Mouse (Mus musculus): ENCODE measurements around the gene Rnf121. TPM values are rescaled to one million over a fixed set of nuclear protein-coding genes. Genes with fewer than 3 reads are reported as not detected.
A peak's percentile ranks its signal among the peaks of the same experiment; 100 is the strongest.

Rnf121 gene
- polyA plus RNA-seq, 1 experiment from 2014 or later, result 28.3 TPM

- Histone ChIP-seq H3K36me3 (peaks cover 53% of the 10 kb centered on the region), H3K4me1 (0 out of 2 replicates have a peak, but pooled peaks cover 7% of the 10 kb centered on the region)
- WGBS, result 71% methylated on average over 1 of the region's 1 CpGs
These were observed 82.5 kb downstream of the Rnf121 start for GRCm38 (mm10) chr7:101982735-101983134.

GRCm38 (mm10) chr7:101974505-101974904, 90.8 kb downstream of the Rnf121 start:
- no peaks in the 10 kb centered on the region for H3K27me3 ChIP-seq

More at GRCm38 (mm10) chr7:101982735-101983134, 82.5 kb downstream of the Rnf121 start:
- no peak overlapping the region for H3K4me3 ChIP-seq (replicated peaks)
- no peak overlapping the region for H3K27ac ChIP-seq
- no peak overlapping the region for H3K9ac ChIP-seq
- H3K9me3 ChIP-seq (replicated peaks), result no peaks in the 10 kb centered on the region
- no peaks in the 10 kb centered on the region for H3K27me3 ChIP-seq
- H3K4me2 ChIP-seq, result no peak overlapping the region
- ATAC-seq (replicated peaks; ENCODE audit: low FRiP score), result no peak

DNA sequence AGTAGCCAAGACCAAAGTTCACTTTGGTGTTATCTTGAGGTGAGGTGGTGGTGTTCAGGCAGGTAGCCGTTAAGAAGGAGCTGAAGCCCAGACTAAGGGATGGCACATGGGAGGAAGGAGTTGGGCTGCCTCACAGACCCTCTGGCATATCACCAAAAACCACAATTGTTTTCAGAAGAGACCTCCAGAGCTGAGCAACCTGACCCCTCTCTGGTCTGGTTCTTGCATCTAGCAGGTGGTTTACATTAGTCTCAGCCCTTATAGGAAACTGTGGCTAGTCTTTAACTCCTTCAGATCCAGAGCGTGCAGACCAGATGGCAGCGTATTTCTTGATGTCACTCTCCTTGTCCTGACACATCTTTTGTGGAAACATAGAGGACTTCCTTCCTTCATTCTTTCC, 91.5 kb downstream of the Rnf121 start:
- no peak for ATAC-seq (replicated peaks; ENCODE audit: low FRiP score)
- Histone ChIP-seq H3K27me3 (no peaks in the 10 kb centered on the region), H3K36me3 (peaks cover 15% of the 10 kb centered on the region), H3K9ac (no peak overlapping the region), H3K9me3 (replicated peaks) (no peaks in the 10 kb centered on the region), H3K4me3 (replicated peaks) (no peak overlapping the region), H3K4me2 (no peak overlapping the region), H3K27ac (no peak overlapping the region), H3K4me1 (peaks cover 45% of the 10 kb centered on the region)
- 52% methylated on average over 3 of the region's 3 CpGs for WGBS

More at GRCm38 (mm10) chr7:101974505-101974904, 90.8 kb downstream of the Rnf121 start:
- Histone ChIP-seq H3K4me3 (replicated peaks) (no peak overlapping the region), H3K4me1 (peaks cover 39% of the 10 kb centered on the region), H3K9ac (no peak overlapping the region), H3K4me2 (no peak overlapping the region), H3K36me3 (peaks cover 18% of the 10 kb centered on the region), H3K9me3 (replicated peaks) (no peaks in the 10 kb centered on the region), H3K27ac (no peak overlapping the region)
- ATAC-seq (replicated peaks; ENCODE audit: low FRiP score), result no peak
- 29% methylated on average over 2 of the region's 2 CpGs for WGBS

GRCm38 (mm10) chr7:101971721-101972120, 93.5 kb downstream of the Rnf121 start:
- Histone ChIP-seq H3K9ac (peak overlapping the region; percentile 56), H3K9me3 (replicated peaks) (no peaks in the 10 kb centered on the region), H3K4me2 (peak overlapping the region; percentile 84), H3K27me3 (no peaks in the 10 kb centered on the region), H3K4me3 (replicated peaks) (peak overlapping the region; percentile 54), H3K4me1 (peaks cover 54% of the 10 kb centered on the region), H3K27ac (peak overlapping the region; percentile 96), H3K36me3 (peaks cover 6% of the 10 kb centered on the region)
- 45% methylated on average over 2 of the region's 2 CpGs for WGBS
- no peak for ATAC-seq (replicated peaks; ENCODE audit: low FRiP score)

DNA sequence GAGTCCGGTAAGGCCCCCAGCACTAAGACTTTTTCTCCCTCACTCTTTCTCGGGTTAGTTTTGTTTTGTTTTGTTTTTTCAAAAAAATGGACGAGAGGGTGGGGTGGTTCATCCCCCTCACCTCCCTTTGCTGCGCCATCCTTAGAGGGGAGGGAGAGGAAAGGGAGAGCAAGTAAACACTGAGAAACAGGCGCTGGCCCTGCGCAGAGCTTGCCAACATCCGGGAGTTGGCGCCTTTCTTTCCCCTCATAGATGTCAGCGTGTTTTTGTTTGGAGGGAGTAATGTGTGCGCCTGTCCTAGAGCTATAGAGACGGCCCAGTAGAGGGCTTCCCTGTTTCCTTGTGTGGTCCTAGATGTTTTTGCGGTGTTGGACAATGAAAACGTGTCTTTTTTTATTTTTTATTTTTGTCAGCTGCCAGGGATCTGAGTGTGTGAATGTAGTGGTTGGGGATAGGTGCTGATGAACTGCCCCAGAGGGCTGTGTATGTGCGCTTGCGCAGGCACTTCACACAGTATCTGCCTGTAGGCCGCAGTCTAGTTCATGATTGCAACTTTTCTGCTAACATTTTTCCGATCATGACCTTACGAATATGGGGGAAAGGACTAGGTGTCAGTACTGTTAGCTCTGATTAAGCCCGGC, 94.3 kb downstream of the Rnf121 start:
- Histone ChIP-seq H3K9me3 (replicated peaks) (no peaks in the 10 kb centered on the region), H3K4me3 (replicated peaks) (peak overlapping the region; percentile 54), H3K27ac (peak overlapping the region; percentile 96), H3K9ac (peak overlapping the region; percentile 56), H3K4me1 (peaks cover 54% of the 10 kb centered on the region), H3K4me2 (peak overlapping the region; percentile 84), H3K36me3 (peaks cover under 1% of the 10 kb centered on the region; the same call in 1 of the 2 replicates), H3K27me3 (no peaks in the 10 kb centered on the region)
- WGBS, result 5% methylated on average over 19 of the region's 19 CpGs
- ATAC-seq (replicated peaks; ENCODE audit: low FRiP score), result peak; percentile 65

DNA sequence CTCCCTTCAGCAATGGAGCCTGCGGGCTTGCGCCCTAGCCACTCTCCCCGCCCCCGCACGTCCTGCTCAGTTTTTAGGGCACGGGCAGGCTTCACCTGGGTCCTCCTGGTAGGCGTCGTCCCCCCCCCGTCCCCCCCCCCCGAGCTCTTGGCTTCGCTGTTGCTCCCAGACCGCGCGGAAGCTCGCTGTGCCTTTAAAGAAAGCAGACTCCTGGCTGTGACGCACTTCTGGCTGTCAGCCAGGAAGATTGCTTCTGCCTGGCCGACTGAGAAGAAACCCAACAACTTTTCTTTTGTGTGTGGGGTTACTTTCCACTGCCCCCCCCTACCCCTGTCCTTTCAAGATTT, 94.9 kb downstream of the Rnf121 start:
- Histone ChIP-seq H3K4me1 (peaks cover 57% of the 10 kb centered on the region), H3K4me2 (peak overlapping the region; percentile 84)
- ATAC-seq (replicated peaks; ENCODE audit: low FRiP score), result peak; percentile 79

GRCm38 (mm10) chr7:101969694-101970428, 95.4 kb downstream of the Rnf121 start:
- H3K4me3 ChIP-seq (replicated peaks), result peak overlapping the region; percentile 54
- peak overlapping the region; percentile 96 for H3K27ac ChIP-seq
- H3K9ac ChIP-seq, result peak overlapping the region; percentile 56
- peaks cover 60% of the 10 kb centered on the region for H3K4me1 ChIP-seq
- H3K4me2 ChIP-seq, result peak overlapping the region; percentile 84
- H3K27me3 ChIP-seq, result no peaks in the 10 kb centered on the region
- H3K36me3 ChIP-seq, result no peaks in the 10 kb centered on the region
- H3K9me3 ChIP-seq (replicated peaks), result no peaks in the 10 kb centered on the region
- ATAC-seq (replicated peaks; ENCODE audit: low FRiP score), result peak; percentile 96
- under 1% methylated on average over 51 of the region's 53 CpGs for WGBS

More for the DNA sequence above, 94.9 kb downstream of the Rnf121 start:
- no peaks in the 10 kb centered on the region for H3K9me3 ChIP-seq (replicated peaks)
- H3K36me3 ChIP-seq, result no peaks in the 10 kb centered on the region
- H3K4me3 ChIP-seq (replicated peaks), result peak overlapping the region; percentile 54
- peak overlapping the region; percentile 56 for H3K9ac ChIP-seq
- under 1% methylated on average over 17 of the region's 17 CpGs for WGBS
- H3K27me3 ChIP-seq, result no peaks in the 10 kb centered on the region
- H3K27ac ChIP-seq, result peak overlapping the region; percentile 96

Other genes starting within 250 kb of the Rnf121 start
- 0.72 and 1.9 TPM in 2 replicates for gene Phox2a, start 247.2 kb downstream of the Rnf121 start, polyA plus RNA-seq (2015; fragmentation: Nextera tagmentation; extraction: Ambion mirVana)
- 49.9 and 52.1 TPM in 2 replicates for gene Inppl1, start 227.2 kb downstream of the Rnf121 start, polyA plus RNA-seq (2015; fragmentation: Nextera tagmentation; extraction: Ambion mirVana)
- gene Folr2, start 208.3 kb downstream of the Rnf121 start, polyA plus RNA-seq (2015; fragmentation: Nextera tagmentation; extraction: Ambion mirVana), result 1.8 and 2.3 TPM in 2 replicates
- gene Anapc15, start 201.8 kb downstream of the Rnf121 start, polyA plus RNA-seq (2015; fragmentation: Nextera tagmentation; extraction: Ambion mirVana), result 75.1 and 78.9 TPM in 2 replicates
- gene Folr1, start 194.7 kb downstream of the Rnf121 start, polyA plus RNA-seq (2015; fragmentation: Nextera tagmentation; extraction: Ambion mirVana), result 51.0 and 63.0 TPM in 2 replicates
- gene Lamtor1, start 159.6 kb downstream of the Rnf121 start, polyA plus RNA-seq (2015; fragmentation: Nextera tagmentation; extraction: Ambion mirVana), result 151 and 158 TPM in 2 replicates
- 0.24 and 0.53 TPM in 2 replicates for gene Tomt, start 159.1 kb downstream of the Rnf121 start, polyA plus RNA-seq (2015; fragmentation: Nextera tagmentation; extraction: Ambion mirVana)
- gene Lrrc51, start 131.6 kb downstream of the Rnf121 start, polyA plus RNA-seq (2015; fragmentation: Nextera tagmentation; extraction: Ambion mirVana), result 9.2 and 9.9 TPM in 2 replicates
- gene Numa1, start 131.4 kb downstream of the Rnf121 start, polyA plus RNA-seq (2015; fragmentation: Nextera tagmentation; extraction: Ambion mirVana), result 70.1 and 73.5 TPM in 2 replicates
- 2.5 and 3.0 TPM in 2 replicates for gene Il18bp, start 46.8 kb downstream of the Rnf121 start, polyA plus RNA-seq (2015; fragmentation: Nextera tagmentation; extraction: Ambion mirVana)
- gene Xndc1, start within 50 bp of the Rnf121 start, polyA plus RNA-seq (2015; fragmentation: Nextera tagmentation; extraction: Ambion mirVana), result 33.9 and 39.0 TPM in 2 replicates
- gene Xntrpc, start 244 bp upstream of the Rnf121 start, polyA plus RNA-seq (2015; fragmentation: Nextera tagmentation; extraction: Ambion mirVana), result 1.6 and 1.7 TPM in 2 replicates
- gene Trpc2, start 17.6 kb upstream of the Rnf121 start, polyA plus RNA-seq (2015; fragmentation: Nextera tagmentation; extraction: Ambion mirVana), result not detected in 2 replicates
- 2.4 and 3.4 TPM in 2 replicates for gene Art1, start 36.3 kb upstream of the Rnf121 start, polyA plus RNA-seq (2015; fragmentation: Nextera tagmentation; extraction: Ambion mirVana)
- 1.6 and 2.1 TPM in 2 replicates for gene Art5, start 44.0 kb upstream of the Rnf121 start, polyA plus RNA-seq (2015; fragmentation: Nextera tagmentation; extraction: Ambion mirVana)
- not detected in 2 replicates for gene Chrna10, start 51.4 kb upstream of the Rnf121 start, polyA plus RNA-seq (2015; fragmentation: Nextera tagmentation; extraction: Ambion mirVana)
- gene Nup98, start 144.7 kb upstream of the Rnf121 start, polyA plus RNA-seq (2015; fragmentation: Nextera tagmentation; extraction: Ambion mirVana), result 39.0 TPM in 2 replicates
- 72.3 and 75.2 TPM in 2 replicates for gene Pgap2, start 144.7 kb upstream of the Rnf121 start, polyA plus RNA-seq (2015; fragmentation: Nextera tagmentation; extraction: Ambion mirVana)
- 53.1 and 59.1 TPM in 2 replicates for gene Rhog, start 190.6 kb upstream of the Rnf121 start, polyA plus RNA-seq (2015; fragmentation: Nextera tagmentation; extraction: Ambion mirVana)
- gene Stim1, start 202.3 kb upstream of the Rnf121 start, polyA plus RNA-seq (2015; fragmentation: Nextera tagmentation; extraction: Ambion mirVana), result 14.8 and 16.2 TPM in 2 replicates